Mouse (Mus musculus): ENCODE results near the gene Pigs.

GRCm38 (mm10) chr11:78337040-78337439 is 8.8 kb downstream of the Pigs start:
- TF ChIP-seq CTCF (IDR thresholded peaks at IDR 0.05; ENCODE audit: extremely low read depth, insufficient read length, insufficient replicate concordance, low read depth, low read length) (no peak), POLR2A (IDR thresholded peaks at IDR 0.05; ENCODE audit: low read depth, low read length) (no peak)
